Mouse (Mus musculus) left cerebral cortex, adult 18-20 months (tissue): ENCODE measurements around the gene Dclre1b. TPM values are rescaled to one million over a fixed set of nuclear protein-coding genes. Genes with fewer than 3 reads are reported as not detected.
"Not testable (repeated sequence)": the region's sequence is repeated elsewhere in the genome, so short reads cannot be mapped to it uniquely, and the experiment has no call there.

Source experiments
- DNase-seq, 2 experiments: peaks; one replicate each; pipeline ENCODE4 v3.0.0; 2021 to 2022; ENCODE audit warnings: low spot score in 2 of 2, mixed read lengths in 1 of 2
- long read RNA-seq, 2 experiments: library from polyadenylated mRNA; stranded (forward); transcript quantifications; one replicate each; pipeline ENCODE4 v2.0.0; 2021
- total RNA-seq, 2 experiments: library from RNA; stranded (reverse); gene quantifications; 2 replicates each; pipeline ENCODE4 v1.2.3; 2021

The Dclre1b gene
- total RNA-seq, result 1 to 10 TPM; 5.9 to 7.8 TPM
- long read RNA-seq, experiment 1, full-length matches to known transcripts, result 7 of 8 reads
- long read RNA-seq, experiment 1, partial matches to known transcripts, result 0 of 8 reads
- long read RNA-seq, experiment 1, other reads (novel, unspliced or antisense), result 1 of 8 reads
- long read RNA-seq, experiment 2, full-length matches to known transcripts, result 5 of 5 reads
- long read RNA-seq, experiment 2, partial matches to known transcripts, result 0 of 5 reads
- long read RNA-seq, experiment 2, other reads (novel, unspliced or antisense), result 0 of 5 reads

GRCm38 (mm10) chr3:103808891-103809798 lies at the start of gene Dclre1b, which contains the start of the genes Ap4b1 and Gm43064:
Gene Dclre1b (minus strand): TSS chr3:103809444.
Gene Ap4b1 (plus strand): TSS chr3:103809520.
Gene Gm43064 (plus strand): TSS chr3:103809573.
- peak; percentile 86 to 91 for DNase-seq

GRCm38 (mm10) chr3:103857977-103858563 lies 48.8 kb upstream of the Dclre1b start:
- no peak for DNase-seq

GRCm38 (mm10) chr3:103857036-103857805 lies 48.0 kb upstream of the Dclre1b start:
- no peak for DNase-seq

GRCm38 (mm10) chr3:103853804-103854203 lies 44.6 kb upstream of the Dclre1b start:
- DNase-seq, result no peak

GRCm38 (mm10) chr3:103852565-103853299 lies 43.5 kb upstream of the Dclre1b start:
- peak; percentile 15 to 23 for DNase-seq

GRCm38 (mm10) chr3:103851882-103852281 lies 42.6 kb upstream of the Dclre1b start:
- DNase-seq, result no peak

GRCm38 (mm10) chr3:103851481-103851880 lies 42.2 kb upstream of the Dclre1b start:
- DNase-seq, result no peak

GRCm38 (mm10) chr3:103850644-103851363 lies 41.6 kb upstream of the Dclre1b start:
- no peak for DNase-seq

GRCm38 (mm10) chr3:103840946-103841345 lies 31.7 kb upstream of the Dclre1b start:
- DNase-seq, result not testable (repeated sequence)

GRCm38 (mm10) chr3:103840195-103840594 lies 31.0 kb upstream of the Dclre1b start:
- not testable (repeated sequence) for DNase-seq

GRCm38 (mm10) chr3:103839711-103840110 lies 30.5 kb upstream of the Dclre1b start:
- no peak for DNase-seq

- no peak for DNase-seq
These were observed 27.2 kb upstream of the Dclre1b start for GRCm38 (mm10) chr3:103836453-103836852.

- DNase-seq, result no peak
These were observed 26.7 kb upstream of the Dclre1b start for GRCm38 (mm10) chr3:103835951-103836310.

- no peak for DNase-seq
These were observed 26.2 kb upstream of the Dclre1b start for GRCm38 (mm10) chr3:103835272-103835950.

- DNase-seq, result no peak
These were observed 24.8 kb upstream of the Dclre1b start for GRCm38 (mm10) chr3:103834001-103834400.

- DNase-seq, result no peak
These were observed 23.2 kb upstream of the Dclre1b start, which contains the start of gene Bcl2l15 for GRCm38 (mm10) chr3:103832426-103832825. Gene Bcl2l15 (plus strand): TSS chr3:103832601.

GRCm38 (mm10) chr3:103831146-103831545 lies 21.9 kb upstream of the Dclre1b start:
- DNase-seq, result no peak

GRCm38 (mm10) chr3:103830681-103831080 lies 21.4 kb upstream of the Dclre1b start:
- DNase-seq, result not testable (repeated sequence)

GRCm38 (mm10) chr3:103829036-103829435 lies 19.8 kb upstream of the Dclre1b start:
- no peak for DNase-seq
